In genomic region chr4:132398045-132398774, GRCm38 (mm10) we compare ENCODE assay signal across 8 mouse cellular contexts. TPM values are rescaled to one million over a fixed set of nuclear protein-coding genes. Genes with fewer than 3 reads are reported as not detected.
A peak's percentile ranks its signal among the peaks of the same experiment; 100 is the strongest.
DNase-seq lines count a peak whose midpoint lies in the region; ATAC-seq and TF ChIP-seq lines count a peak whose summit lies in the region.

No protein-coding gene starts in this region.

- peak overlapping the region; percentile 63 for H3K27ac ChIP-seq in heart, embryonic 15.5 days
- peak overlapping the region; percentile 55; the same call in 1 of the 2 replicates for H3K27ac ChIP-seq in small intestine, adult 2 months (ENCODE audit: insufficient read depth, low read depth, low read length)

- H3K79me3 ChIP-seq in C2C12 (ENCODE audit: low read depth): peaks cover 70% of the 10 kb centered on the region

- H3K9me3 ChIP-seq in heart, embryonic 15.5 days (replicated peaks): no peaks in the 10 kb centered on the region

- peaks cover 28% of the 10 kb centered on the region for H3K4me1 ChIP-seq in heart, embryonic 15.5 days (replicated peaks)
- no peaks in the 10 kb centered on the region for H3K4me1 ChIP-seq in small intestine, adult 2 months (ENCODE audit: control insufficient read depth, insufficient read depth, insufficient read length, low read length)

- no peak for TF ChIP-seq POLR2A in small intestine, adult 2 months (IDR thresholded peaks at IDR 0.05; ENCODE audit: low read depth, low read length)

- H3K4me3 ChIP-seq in C2C12 (ENCODE audit: insufficient read depth, poor library complexity, severe bottlenecking): peak overlapping the region; percentile 43
- peak overlapping the region; percentile 47 for H3K4me3 ChIP-seq in heart, embryonic 15.5 days
- peak overlapping the region; percentile 33; the same call in 1 of the 2 replicates for H3K4me3 ChIP-seq in small intestine, adult 2 months (ENCODE audit: low read depth, low read length)

- H3K4me2 ChIP-seq in heart, embryonic 15.5 days: peak overlapping the region; percentile 64

- peaks cover 94% of the 10 kb centered on the region for H3K79me2 ChIP-seq in C2C12 (ENCODE audit: control insufficient read depth, insufficient read depth)

- H3ac ChIP-seq in C2C12 (ENCODE audit: control insufficient read depth, insufficient read length, low read depth): peak overlapping the region; percentile 42

- H3K9ac ChIP-seq in heart, embryonic 15.5 days: 0 out of 2 replicates have a peak overlapping the region, but pooled peaks have one; percentile 28

- peak; percentile 97 for ATAC-seq in erythroid progenitor cell, adult 5-6 weeks (replicated peaks; ENCODE audit: low FRiP score, poor library complexity, severe bottlenecking)
- peak; percentile 95 for ATAC-seq in heart, embryonic 15.5 days (replicated peaks; ENCODE audit: insufficient number of reproducible peaks, insufficient read depth, low FRiP score, low read depth)

- peaks cover 14% of the 10 kb centered on the region for H3K36me3 ChIP-seq in C2C12 (ENCODE audit: control insufficient read depth, insufficient read depth)
- H3K36me3 ChIP-seq in heart, embryonic 15.5 days: no peaks in the 10 kb centered on the region
- H3K36me3 ChIP-seq in small intestine, adult 2 months (ENCODE audit: control insufficient read depth, insufficient read depth, low read length): peaks cover 3% of the 10 kb centered on the region; the same call in 1 of the 2 replicates

- peak; percentile 91 for DNase-seq in adrenal gland, adult 2 months
- peak; percentile 86 for DNase-seq in kidney, postnatal 10 days
- DNase-seq in lung, postnatal 36 days: peak; percentile 93
- no peak for DNase-seq in right cerebral cortex, postnatal 14 days

- no peak for TF ChIP-seq CTCF in C2C12 (IDR thresholded peaks at IDR 0.05; ENCODE audit: control insufficient read depth, insufficient read depth, insufficient read length)
- TF ChIP-seq CTCF in small intestine, adult 2 months (IDR thresholded peaks at IDR 0.05; ENCODE audit: extremely low read depth, insufficient read length, insufficient replicate concordance, low read depth, low read length): no peak

- 7% methylated on average over 11 of the region's 11 CpGs for WGBS in heart, embryonic 15.5 days
- 60% methylated on average over 11 of the region's 11 CpGs for WGBS in small intestine, adult 2 months

- no peaks in the 10 kb centered on the region for H3K27me3 ChIP-seq in C2C12 (ENCODE audit: control insufficient read depth, insufficient read depth, insufficient read length)
- H3K27me3 ChIP-seq in heart, embryonic 15.5 days: no peaks in the 10 kb centered on the region
- H3K27me3 ChIP-seq in small intestine, adult 2 months (ENCODE audit: control insufficient read depth, insufficient read depth, low read length): no peaks in the 10 kb centered on the region

TF ChIP-seq in C2C12, 6 proteins besides CTCF, POLR2A, EP300 and RAD21:
- TF ChIP-seq MAX (IDR thresholded peaks at IDR 0.05) (peak; percentile 91), MYOD1 (IDR thresholded peaks at IDR 0.05; ENCODE audit: control insufficient read depth, insufficient read length, low read depth) (no peak)

RNA-seq across cellular contexts. Expression of gene Phactr4, which starts 24.1 kb away (rescaled TPM):
- 21.8 TPM for polyA plus RNA-seq in C2C12 (2012; fragmentation: generic; extraction: Trizol)
- 10 to 100 TPM; 47.0 to 79.3 TPM for total RNA-seq in adrenal gland, adult 2 months (2021)
- polyA plus RNA-seq in adrenal gland, adult 2 months (2012; rRNA removed): 8.9 and 12.5 TPM in 2 replicates
- 71.7 and 90.5 TPM in 2 replicates for total RNA-seq in erythroid progenitor cell, adult 5-6 weeks (2015; ENCODE audit: low replicate concordance)
- 61.1 and 75.6 TPM in 2 replicates for total RNA-seq in erythroid progenitor cell, adult 5-6 weeks (2017; ENCODE audit: low replicate concordance)
- 14.8 and 17.1 TPM in 2 replicates for polyA plus RNA-seq in heart, embryonic 15.5 days (2015; fragmentation: Nextera tagmentation; extraction: Ambion mirVana)
- 6.3 and 15.6 TPM in 2 replicates for polyA plus RNA-seq in small intestine, adult 2 months (2012; rRNA removed)

RNA-seq across cellular contexts. Expression of gene Rcc1, which starts 44.8 kb away (rescaled TPM):
- polyA plus RNA-seq in C2C12 (2012; fragmentation: generic; extraction: Trizol): 110 TPM
- 10 to 100 TPM; 12.4 to 16.9 TPM for total RNA-seq in adrenal gland, adult 2 months (2021)
- 4.3 TPM in 2 replicates for polyA plus RNA-seq in adrenal gland, adult 2 months (2012; rRNA removed)
- total RNA-seq in erythroid progenitor cell, adult 5-6 weeks (2015; ENCODE audit: low replicate concordance): 27.0 and 42.3 TPM in 2 replicates
- 36.5 and 47.0 TPM in 2 replicates for total RNA-seq in erythroid progenitor cell, adult 5-6 weeks (2017; ENCODE audit: low replicate concordance)
- polyA plus RNA-seq in heart, embryonic 15.5 days (2015; fragmentation: Nextera tagmentation; extraction: Ambion mirVana): 29.2 and 44.7 TPM in 2 replicates
- 5.2 and 9.6 TPM in 2 replicates for polyA plus RNA-seq in small intestine, adult 2 months (2012; rRNA removed)
